Mouse (Mus musculus) small intestine, adult 2 months (tissue): Measurements from ENCODE around the gene Cox20. TPM values are rescaled to one million over a fixed set of nuclear protein-coding genes. Genes with fewer than 3 reads are reported as not detected.

Source experiments
- H3K27ac ChIP-seq: fragments of 200-500 bp; 2 replicates; pipeline ENCODE4 v1.5.1; 2012; ENCODE audit warnings: low read depth, low read length, control low read depth, inconsistent platforms; ENCODE audit not compliant: insufficient read depth
- H3K27me3 ChIP-seq: fragments of 200-500 bp; 2 replicates; pipeline ENCODE4 v1.6.1; 2012; ENCODE audit warnings: mild to moderate bottlenecking, moderate library complexity, low read length, inconsistent platforms; ENCODE audit not compliant: control insufficient read depth, insufficient read depth
- H3K36me3 ChIP-seq: fragments of 200-500 bp; 2 replicates; pipeline ENCODE4 v1.6.1; 2012; ENCODE audit warnings: mild to moderate bottlenecking, low read length, control low read depth, inconsistent platforms; ENCODE audit not compliant: control insufficient read depth, insufficient read depth
- H3K4me1 ChIP-seq: fragments of 200-500 bp; 2 replicates; pipeline ENCODE4 v1.6.1; 2012; ENCODE audit warnings: low read length, inconsistent platforms, mixed read lengths; ENCODE audit not compliant: control insufficient read depth, insufficient read depth, insufficient read length
- H3K4me3 ChIP-seq: fragments of 200-500 bp; 2 replicates; pipeline ENCODE4 v1.5.1; 2012; ENCODE audit warnings: low read depth, mild to moderate bottlenecking, control low read depth, inconsistent platforms, low read length, moderate library complexity
- CTCF ChIP-seq: fragments of 200-500 bp; IDR thresholded peaks from 2 replicates; pipeline ENCODE4 v1.5.1; 2012; ENCODE audit warnings: low read depth, mild to moderate bottlenecking, control low read depth, inconsistent platforms, low read length, moderate library complexity, mixed read lengths; ENCODE audit not compliant: insufficient replicate concordance, insufficient read length; ENCODE audit errors: extremely low read depth
- POLR2A ChIP-seq: fragments of 200-500 bp; IDR thresholded peaks from 2 replicates; pipeline ENCODE4 v1.6.1; 2012; ENCODE audit warnings: low read depth, mild to moderate bottlenecking, control low read depth, inconsistent platforms, low read length, moderate library complexity
- WGBS: fragments of 180-500 bp; shearing (Covaris S2); methylation state at CpG from one replicate; pipeline ENCODE4 v1.1.7; 2018; 5-methylcytosine and 5-hydroxymethylcytosine counted together
- polyA plus RNA-seq: library from polyadenylated mRNA; depleted of rRNA; stranded (reverse); fragments of >200 nt; gene quantifications from 2 replicates; pipeline ENCODE4 v1.2.3, GENCODE M21; 2012

Gene Cox20
- polyA plus RNA-seq, 1 experiment: 5.3 TPM

DNA sequence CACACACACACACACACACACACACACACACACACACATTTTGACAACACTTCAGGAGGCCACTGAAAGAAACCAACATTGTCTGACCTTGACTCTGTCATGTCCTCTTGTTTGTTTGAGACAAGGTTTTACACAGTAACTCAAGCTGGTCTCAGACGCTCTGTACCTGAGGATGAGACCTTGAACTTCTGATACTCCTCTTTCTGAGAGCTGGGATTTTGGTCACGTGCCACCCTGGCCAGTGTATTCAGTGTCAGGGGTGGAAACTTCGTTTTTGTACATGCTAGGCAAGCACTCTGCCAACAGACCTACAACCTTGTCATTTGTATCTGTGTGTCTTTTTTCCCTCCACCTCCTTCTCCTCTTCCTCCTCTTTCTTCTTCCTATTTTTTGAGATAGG, 35.6 kb downstream of the Cox20 start:
- no peak for TF ChIP-seq POLR2A
- no peak for TF ChIP-seq CTCF
- H3K27me3 ChIP-seq: no peaks in the 10 kb centered on the region
- no peaks in the 10 kb centered on the region for H3K4me1 ChIP-seq
- H3K36me3 ChIP-seq: no peaks in the 10 kb centered on the region
- no peak overlapping the region for H3K4me3 ChIP-seq
- WGBS: 54% methylated on average over 3 of the region's 3 CpGs
- no peak overlapping the region for H3K27ac ChIP-seq

DNA sequence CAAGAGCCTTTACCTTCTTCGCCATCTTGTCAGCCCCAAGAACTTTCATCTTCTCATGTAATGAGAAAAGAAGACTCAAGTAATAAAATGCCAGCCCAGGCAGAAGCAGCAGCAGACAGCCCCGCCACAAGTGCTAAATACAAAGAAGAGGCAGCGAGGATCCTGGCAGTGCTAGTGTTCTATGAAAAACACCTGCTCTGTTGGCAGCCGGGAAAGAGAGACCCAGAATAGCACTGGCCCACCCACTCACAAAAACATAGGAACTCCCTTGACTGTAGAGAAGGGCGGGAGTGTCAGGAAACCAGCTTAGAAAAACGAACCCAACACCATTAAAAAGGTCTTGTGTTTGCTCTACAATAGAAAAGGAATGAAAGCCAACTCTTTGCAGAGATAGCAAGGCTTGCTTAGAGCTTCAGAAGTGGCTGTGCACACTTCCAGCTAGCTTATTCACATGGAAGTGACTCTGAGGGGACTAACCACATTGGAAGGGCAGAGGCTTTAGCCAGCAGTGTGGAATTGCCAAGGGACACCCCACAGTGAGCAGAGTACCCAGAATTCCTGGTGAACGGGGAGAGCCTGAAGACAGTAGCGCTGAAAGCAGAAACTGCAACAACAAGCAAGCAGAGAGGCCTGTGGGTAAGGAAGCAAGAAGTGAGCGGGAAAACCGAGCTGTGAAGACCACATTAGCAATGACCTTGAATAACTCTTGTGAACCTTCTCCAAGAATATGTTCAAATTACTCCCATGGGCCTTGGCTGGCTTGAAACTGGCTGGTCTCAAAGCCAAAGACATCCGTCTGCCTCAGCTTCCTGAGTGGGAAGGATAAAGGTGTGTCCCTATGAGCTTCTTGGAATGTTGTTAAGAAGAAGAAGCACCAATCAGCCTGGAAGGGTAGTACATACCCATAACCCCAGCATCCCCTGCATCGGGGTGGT, 39.1 kb downstream of the Cox20 start:
- H3K4me3 ChIP-seq: no peak overlapping the region
- WGBS: 82% methylated on average over 12 of the region's 12 CpGs
- H3K27ac ChIP-seq: no peak overlapping the region
- H3K27me3 ChIP-seq: no peaks in the 10 kb centered on the region
- TF ChIP-seq POLR2A: no peak
- no peak for TF ChIP-seq CTCF
- H3K36me3 ChIP-seq: no peaks in the 10 kb centered on the region
- H3K4me1 ChIP-seq: no peaks in the 10 kb centered on the region

DNA sequence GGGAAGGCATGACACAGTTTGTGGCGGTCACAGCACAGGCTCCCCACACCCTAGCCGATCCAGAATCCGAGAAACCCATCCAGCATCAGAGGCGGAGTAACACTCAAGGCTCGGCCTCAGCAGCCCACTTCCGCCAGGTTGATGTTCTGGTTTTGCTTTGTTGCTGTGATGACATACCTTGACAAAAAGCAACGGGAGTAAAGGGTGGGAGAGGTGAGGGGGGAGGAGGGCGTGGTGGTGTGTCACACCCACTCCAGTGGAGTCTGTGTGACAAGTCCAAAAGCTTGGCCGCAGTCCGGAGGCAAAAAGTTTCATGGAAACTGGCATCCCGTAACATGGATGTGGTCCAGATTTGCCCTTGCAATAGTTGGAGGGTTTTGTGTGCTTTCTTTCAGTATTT, 41.3 kb downstream of the Cox20 start:
- H3K27ac ChIP-seq: no peak overlapping the region
- TF ChIP-seq CTCF: no peak
- no peak for TF ChIP-seq POLR2A
- H3K27me3 ChIP-seq: no peaks in the 10 kb centered on the region
- 86% methylated on average over 11 of the region's 11 CpGs for WGBS
- H3K4me1 ChIP-seq: no peaks in the 10 kb centered on the region
- H3K36me3 ChIP-seq: no peaks in the 10 kb centered on the region
- no peak overlapping the region for H3K4me3 ChIP-seq

DNA sequence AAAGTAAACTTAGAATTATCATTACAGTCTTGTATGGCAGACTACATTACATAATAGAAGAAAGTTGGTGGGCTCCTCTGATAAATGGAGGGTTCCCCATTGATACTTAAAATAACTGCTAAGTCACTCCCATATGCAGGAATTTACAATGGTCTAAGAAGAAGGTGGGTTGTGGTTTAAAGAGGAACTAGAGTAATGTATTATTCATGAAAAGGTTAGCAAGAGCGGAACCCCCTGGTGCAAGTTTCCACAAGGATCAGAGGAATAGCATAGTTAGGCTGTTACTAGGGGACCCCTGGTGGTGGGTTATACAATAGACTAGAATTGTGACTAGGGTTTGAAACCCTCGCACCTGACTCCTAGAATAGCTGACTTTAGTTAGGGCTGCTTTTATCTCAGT, 41.8 kb downstream of the Cox20 start:
- H3K4me1 ChIP-seq: no peaks in the 10 kb centered on the region
- H3K4me3 ChIP-seq: no peak overlapping the region
- 84% methylated on average over 2 of the region's 2 CpGs for WGBS
- no peak overlapping the region for H3K27ac ChIP-seq
- no peak for TF ChIP-seq CTCF
- TF ChIP-seq POLR2A: no peak
- no peaks in the 10 kb centered on the region for H3K36me3 ChIP-seq
- no peaks in the 10 kb centered on the region for H3K27me3 ChIP-seq

DNA sequence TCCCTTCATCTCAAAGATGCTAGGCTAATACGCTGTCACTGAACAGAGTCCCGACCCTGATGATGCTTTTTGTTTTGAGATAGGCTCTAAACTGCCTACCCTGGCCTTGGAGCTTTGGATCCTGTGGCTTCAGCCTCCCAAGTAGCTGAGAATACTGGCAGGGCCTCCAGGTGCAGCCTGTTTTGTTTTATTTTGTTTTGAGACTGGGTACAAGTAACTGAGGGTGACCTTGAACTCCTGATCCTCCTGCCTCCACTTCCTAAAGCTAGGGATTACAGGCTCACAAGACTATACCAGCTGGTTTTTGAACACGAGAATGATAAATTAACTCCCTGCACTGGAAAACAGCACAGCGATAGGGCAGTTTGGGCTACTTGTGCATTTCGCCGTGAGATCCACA, 46.2 kb downstream of the Cox20 start:
- no peaks in the 10 kb centered on the region for H3K36me3 ChIP-seq
- no peak overlapping the region for H3K4me3 ChIP-seq
- H3K27ac ChIP-seq: no peak overlapping the region
- H3K27me3 ChIP-seq: no peaks in the 10 kb centered on the region
- H3K4me1 ChIP-seq: peaks cover 4% of the 10 kb centered on the region; the same call in 1 of the 2 replicates
- TF ChIP-seq CTCF (no peak), POLR2A (no peak)
- 87% methylated on average over 6 of the region's 6 CpGs for WGBS

DNA sequence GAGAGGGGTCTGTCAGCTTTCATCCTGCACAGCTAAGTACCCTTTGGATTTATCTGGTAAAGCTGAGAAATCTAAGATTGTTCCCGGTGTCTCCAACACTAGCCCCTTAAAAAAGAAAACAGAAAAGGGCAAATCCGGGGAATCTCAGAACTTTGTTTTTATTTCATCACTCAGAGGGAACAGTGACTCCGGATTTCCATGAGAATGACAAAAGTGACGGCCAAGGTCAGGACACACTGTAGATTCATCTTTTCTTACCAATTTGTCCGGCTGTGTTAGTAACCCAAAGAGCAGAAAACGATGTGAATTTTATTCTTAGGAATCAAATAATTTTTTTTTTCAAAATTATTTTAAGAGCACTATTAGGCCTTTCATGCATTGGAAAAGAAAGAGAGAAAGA, 49.2 kb downstream of the Cox20 start:
- WGBS: 84% methylated on average over 6 of the region's 6 CpGs
- peak overlapping the region; percentile 92; the same call in 1 of the 2 replicates for H3K27ac ChIP-seq
- H3K4me3 ChIP-seq: no peak overlapping the region
- H3K27me3 ChIP-seq: no peaks in the 10 kb centered on the region
- H3K4me1 ChIP-seq: peaks cover 4% of the 10 kb centered on the region; the same call in 1 of the 2 replicates
- no peak for TF ChIP-seq CTCF
- TF ChIP-seq POLR2A: no peak
- H3K36me3 ChIP-seq: no peaks in the 10 kb centered on the region

DNA sequence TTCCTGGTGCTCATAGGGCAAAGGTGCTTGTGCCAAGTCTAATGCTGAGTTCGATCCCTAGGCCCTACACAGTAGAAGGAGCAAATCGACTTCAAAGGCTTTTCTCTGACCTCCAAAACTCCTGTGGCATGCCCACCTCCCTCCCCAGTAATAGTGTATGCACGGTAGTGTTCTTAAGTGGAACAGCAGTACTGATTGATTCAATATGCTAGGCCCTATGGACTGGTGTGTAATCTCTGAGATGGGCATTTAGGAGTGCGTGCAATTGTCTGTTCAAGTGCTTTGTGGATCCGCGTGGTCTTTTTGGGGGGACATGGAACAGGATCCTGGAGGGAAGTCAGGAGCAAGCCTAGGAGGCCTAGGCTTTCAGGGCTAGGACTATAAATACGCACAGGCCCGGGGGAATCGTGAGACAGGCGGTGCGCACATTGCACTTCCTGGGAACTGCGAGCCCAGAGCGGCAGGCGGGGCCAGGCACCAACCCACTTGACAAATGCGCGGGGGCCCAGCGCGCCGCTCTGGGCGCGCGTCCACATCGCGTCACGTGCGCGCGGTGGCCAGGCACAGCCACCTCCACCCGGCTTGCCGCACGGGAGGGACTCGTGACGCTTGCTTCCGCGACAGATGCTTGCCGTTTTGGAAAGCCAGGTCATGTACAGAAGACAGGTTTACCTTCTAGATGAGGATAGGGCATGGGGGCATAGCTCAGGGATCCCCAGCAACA, 49.8 kb downstream of the Cox20 start:
- TF ChIP-seq CTCF (no peak), POLR2A (peak; percentile 33)
- H3K4me1 ChIP-seq: peaks cover 4% of the 10 kb centered on the region; the same call in 1 of the 2 replicates
- no peaks in the 10 kb centered on the region for H3K27me3 ChIP-seq
- H3K36me3 ChIP-seq: no peaks in the 10 kb centered on the region
- peak overlapping the region; percentile 65 for H3K4me3 ChIP-seq
- 2% methylated on average over 36 of the region's 36 CpGs for WGBS
- H3K27ac ChIP-seq: peak overlapping the region; percentile 92
